Comparison of ENCODE assay signal across 21 mouse cellular contexts in the genomic region with DNA sequence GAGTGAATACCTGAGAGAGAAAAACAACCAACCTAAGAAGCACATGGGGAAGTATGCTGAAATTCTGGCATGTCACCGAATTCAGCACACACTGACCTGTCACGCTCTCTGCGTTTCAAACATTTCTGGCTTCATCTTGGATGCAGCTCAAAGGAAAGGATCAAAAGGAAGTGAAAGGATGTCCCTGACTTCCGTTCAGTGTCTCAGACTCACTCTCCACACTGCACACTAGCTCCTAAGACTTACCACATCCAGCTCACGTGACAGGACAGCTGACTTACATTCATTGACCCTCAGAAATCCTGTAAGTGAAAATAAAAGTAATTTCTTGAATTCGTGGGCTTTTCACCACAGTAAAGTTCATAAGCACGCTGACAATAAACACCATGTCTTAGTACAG. TPM values are rescaled to one million over a fixed set of nuclear protein-coding genes. Genes with fewer than 3 reads are reported as not detected.
DNase-seq lines count a peak whose midpoint lies in the region; ATAC-seq and TF ChIP-seq lines count a peak whose summit lies in the region.
"Had no signal": no experiment of that assay in that cellular context is flagged by ENCODE, and none has a peak within 500 bp of the region (broad histone marks: within the 10 kb centered on the region; RNA-seq: fewer than 3 reads in every experiment).

No protein-coding gene starts in this region.

- 55% methylated on average over 7 of the region's 7 CpGs for WGBS in kidney, embryonic 16.5 days

- TF ChIP-seq CTCF in gastrocnemius, adult 2 months (IDR thresholded peaks at IDR 0.05), result no peak

- peak overlapping the region; percentile 8; the same call in 1 of the 2 replicates for H3K27ac ChIP-seq in gastrocnemius, adult 2 months
- H3K27ac ChIP-seq in kidney, embryonic 16.5 days (ENCODE audit: low read length), result 0 out of 2 replicates have a peak overlapping the region, but pooled peaks have one; percentile 31
- H3K27ac ChIP-seq: hindbrain, embryonic 15.5 days; limb, embryonic 10.5 days; liver, embryonic 12.5 days; midbrain, embryonic 10.5 days had no signal

- no peak for DNase-seq in gastrocnemius, adult 2 months
- no peak for DNase-seq in gastrocnemius, postnatal 14 days
- DNase-seq in thymus, postnatal 0 days (ENCODE audit: low spot score), result peak; percentile 12
- no peak for DNase-seq in thymus, postnatal 4 days
- peak; percentile 9 for DNase-seq in naive thymus-derived CD4-positive, alpha-beta T cell, adult 2 months (ENCODE audit: low read depth)
- no peak for DNase-seq in layer of hippocampus, postnatal 14 days (ENCODE audit: low spot score in 2 of 2)
- DNase-seq in left cerebral cortex, adult 11 months (ENCODE audit: low spot score), result no peak
- DNase-seq: cerebellum, adult 8-10 months; heart, postnatal 10 days; layer of hippocampus, postnatal 36 days; spleen, adult 18-20 months; thymus, postnatal 14 days had no signal

- H3K4me3 ChIP-seq in gastrocnemius, adult 2 months, result no peak overlapping the region
- H3K4me3 ChIP-seq in kidney, embryonic 16.5 days (ENCODE audit: low read length), result no peak overlapping the region
- H3K4me3 ChIP-seq: hindbrain, embryonic 15.5 days; limb, embryonic 10.5 days; liver, embryonic 12.5 days; midbrain, embryonic 10.5 days had no signal

- no peaks in the 10 kb centered on the region for H3K4me1 ChIP-seq in kidney, embryonic 16.5 days (ENCODE audit: insufficient read depth, low read length)
- H3K4me1 ChIP-seq: hindbrain, embryonic 15.5 days; limb, embryonic 10.5 days; liver, embryonic 12.5 days; midbrain, embryonic 10.5 days had no signal

- no peak for ATAC-seq in kidney, embryonic 16.5 days (ENCODE audit: low FRiP score, low TSS enrichment)
- ATAC-seq: activated CD4-positive, CD25-positive, alpha-beta regulatory T cell, adult 4 months; forebrain, embryonic 14.5 days; liver, embryonic 12.5 days had no signal

- no peak overlapping the region for H3K9ac ChIP-seq in kidney, embryonic 16.5 days (replicated peaks; ENCODE audit: low read length)
- H3K9ac ChIP-seq: hindbrain, embryonic 15.5 days; liver, embryonic 12.5 days had no signal

- no peak overlapping the region for H3K4me2 ChIP-seq in kidney, embryonic 16.5 days (replicated peaks; ENCODE audit: low read depth, low read length)
- H3K4me2 ChIP-seq: hindbrain, embryonic 15.5 days; liver, embryonic 12.5 days had no signal

- H3K9me3 ChIP-seq in kidney, embryonic 16.5 days (ENCODE audit: low read length), result no peaks in the 10 kb centered on the region
- H3K9me3 ChIP-seq: hindbrain, embryonic 15.5 days; limb, embryonic 10.5 days; liver, embryonic 12.5 days; midbrain, embryonic 10.5 days had no signal

- intact Hi-C loops in gastrocnemius, adult 2 months (cut with DNase I), result no loop called here
- intact Hi-C loops in gastrocnemius, postnatal 14 days (cut with DNase I; ENCODE audit: low total_unique reads), result no loop called here

- no peaks in the 10 kb centered on the region for H3K27me3 ChIP-seq in kidney, embryonic 16.5 days (ENCODE audit: insufficient read depth, low read length)
- H3K27me3 ChIP-seq: hindbrain, embryonic 15.5 days; liver, embryonic 12.5 days had no signal

- no peaks in the 10 kb centered on the region for H3K36me3 ChIP-seq in kidney, embryonic 16.5 days (ENCODE audit: insufficient read depth, low read length)
- H3K36me3 ChIP-seq: hindbrain, embryonic 15.5 days; limb, embryonic 10.5 days; liver, embryonic 12.5 days; midbrain, embryonic 10.5 days had no signal

RNA-seq across cellular contexts. Expression of a gene that starts 16.9 kb away (rescaled TPM):
- not detected for total RNA-seq in gastrocnemius, adult 2 months (2021)
- not detected for total RNA-seq in gastrocnemius, postnatal 14 days (2021)
- polyA plus RNA-seq in thymus, postnatal 0 days (2015; fragmentation: Nextera tagmentation; extraction: Ambion mirVana), result not detected in 2 replicates
- not detected in 2 replicates for polyA plus RNA-seq in kidney, embryonic 16.5 days (2015; fragmentation: Nextera tagmentation; extraction: Ambion mirVana)
- not detected for total RNA-seq in layer of hippocampus, postnatal 14 days (2021)
- total RNA-seq: heart, postnatal 10 days; layer of hippocampus, postnatal 36 days; monocyte, adult 5-6 weeks had no signal
- polyA plus RNA-seq: activated CD4-positive, CD25-positive, alpha-beta regulatory T cell, adult 4 months; forebrain, embryonic 14.5 days; hindbrain, embryonic 15.5 days; limb, embryonic 10.5 days; liver, embryonic 12.5 days; midbrain, embryonic 10.5 days; stomach, embryonic 16.5 days had no signal

Comparison
In these comparisons a context has a peak if more than half of its experiments do, and no peak if none do; other contexts are left out.
1. DNase-seq: peak in thymus, postnatal 0 days (single experiment) and naive thymus-derived CD4-positive, alpha-beta T cell, adult 2 months (single experiment); none in gastrocnemius, adult 2 months (single experiment), gastrocnemius, postnatal 14 days (single experiment), thymus, postnatal 4 days (single experiment), layer of hippocampus, postnatal 14 days (0 of 2) and left cerebral cortex, adult 11 months (single experiment).